Mouse (Mus musculus): Measurements from ENCODE around the gene Hoxb9.

- TF ChIP-seq CTCF (IDR thresholded peaks at IDR 0.05; ENCODE audit: extremely low read depth, insufficient read depth, insufficient read length, insufficient replicate concordance) (no peak), POLR2A (IDR thresholded peaks at IDR 0.05; ENCODE audit: low read depth, low read length) (no peak)
Measured at GRCm38 (mm10) chr11:96299781-96300180, 28.5 kb downstream of the Hoxb9 start.

Data from spleen, adult 2 months (tissue).